Mouse (Mus musculus): ENCODE data around the gene Bend6. TPM values are rescaled to one million over a fixed set of nuclear protein-coding genes. Genes with fewer than 3 reads are reported as not detected.
A peak's percentile ranks its signal among the peaks of the same experiment; 100 is the strongest.
"Not testable (repeated sequence)": the region's sequence is repeated elsewhere in the genome, so short reads cannot be mapped to it uniquely, and the experiment has no call there.

Bend6 gene
- total RNA-seq, 4 experiments from 2014 or later = 1.5 to 3.0 (median 2.5) TPM

GRCm38 (mm10) chr1:33906927-33907326 lies 689 bp downstream of the Bend6 start:
- no peak for DNase-seq (ENCODE audit: low spot score)

- DNase-seq (ENCODE audit: low spot score) = no peak
These were observed 1.4 kb downstream of the Bend6 start for GRCm38 (mm10) chr1:33906216-33906615.

GRCm38 (mm10) chr1:33903587-33903986 lies 4.0 kb downstream of the Bend6 start:
- DNase-seq (ENCODE audit: low spot score) = peak; percentile 37

GRCm38 (mm10) chr1:33900175-33900574 lies 7.4 kb downstream of the Bend6 start:
- peak; percentile 56 for DNase-seq (ENCODE audit: low spot score)

GRCm38 (mm10) chr1:33898373-33898772 lies 9.2 kb downstream of the Bend6 start:
- no peak for DNase-seq (ENCODE audit: low spot score)

GRCm38 (mm10) chr1:33897426-33897825 lies 10.2 kb downstream of the Bend6 start:
- DNase-seq (ENCODE audit: low spot score) = no peak

GRCm38 (mm10) chr1:33896666-33897065 lies 10.9 kb downstream of the Bend6 start:
- DNase-seq (ENCODE audit: low spot score) = no peak

- DNase-seq (ENCODE audit: low spot score) = no peak
These were observed 11.5 kb downstream of the Bend6 start for GRCm38 (mm10) chr1:33896116-33896515.

GRCm38 (mm10) chr1:33892784-33893183 lies 14.8 kb downstream of the Bend6 start:
- peak; percentile 59 for DNase-seq (ENCODE audit: low spot score)

- peak; percentile 62 for DNase-seq (ENCODE audit: low spot score)
These were observed 24.3 kb downstream of the Bend6 start for GRCm38 (mm10) chr1:33883102-33883839.

GRCm38 (mm10) chr1:33878170-33878569 lies 29.4 kb downstream of the Bend6 start:
- DNase-seq (ENCODE audit: low spot score) = peak; percentile 50

GRCm38 (mm10) chr1:33876416-33876815 lies 31.2 kb downstream of the Bend6 start:
- no peak for DNase-seq (ENCODE audit: low spot score)

GRCm38 (mm10) chr1:33875691-33876090 lies 31.9 kb downstream of the Bend6 start:
- no peak for DNase-seq (ENCODE audit: low spot score)

GRCm38 (mm10) chr1:33873561-33873960 lies 34.1 kb downstream of the Bend6 start:
- no peak for DNase-seq (ENCODE audit: low spot score)

- no peak for DNase-seq (ENCODE audit: low spot score)
These were observed 38.2 kb downstream of the Bend6 start for GRCm38 (mm10) chr1:33869437-33869836.

GRCm38 (mm10) chr1:33869031-33869430 lies 38.6 kb downstream of the Bend6 start:
- no peak for DNase-seq (ENCODE audit: low spot score)

GRCm38 (mm10) chr1:33846807-33847206 lies 60.8 kb downstream of the Bend6 start:
- DNase-seq (ENCODE audit: low spot score) = no peak

- no peak for DNase-seq (ENCODE audit: low spot score)
These were observed 63.8 kb downstream of the Bend6 start for GRCm38 (mm10) chr1:33843823-33844222.

GRCm38 (mm10) chr1:33838952-33839351 lies 68.7 kb downstream of the Bend6 start:
- DNase-seq (ENCODE audit: low spot score) = not testable (repeated sequence)

GRCm38 (mm10) chr1:33830586-33830985 lies 77.0 kb downstream of the Bend6 start:
- DNase-seq (ENCODE audit: low spot score) = no peak

- no peak for DNase-seq (ENCODE audit: low spot score)
These were observed 89.7 kb downstream of the Bend6 start for GRCm38 (mm10) chr1:33817931-33818330.

- peak; percentile 88 for DNase-seq (ENCODE audit: low spot score)
These were observed 93.5 kb downstream of the Bend6 start, which contains the start of gene Zfp451 for GRCm38 (mm10) chr1:33813868-33814794. TSS of gene Zfp451 (minus strand) at chr1:33814595.

GRCm38 (mm10) chr1:33813495-33813867 lies 94.1 kb downstream of the Bend6 start:
- peak; percentile 2 for DNase-seq (ENCODE audit: low spot score)

Measured in heart, adult 8-10 months (tissue).